Mouse (Mus musculus): ENCODE results near the gene Ttc21a.

- peak; percentile 33; the same call in 1 of the 2 replicates for TF ChIP-seq POLR2A (IDR thresholded peaks at IDR 0.05; ENCODE audit: low read depth, low read length)
- TF ChIP-seq UBTF (IDR thresholded peaks at IDR 0.05; ENCODE audit: low read depth, low read length): no peak
- no peak for TF ChIP-seq CTCF (conservative IDR thresholded peaks at IDR 0.05 in 1 of 2, IDR thresholded peaks at IDR 0.05 in 1 of 2; ENCODE audit: low read depth in 2 of 2, low read length in 2 of 2)
- no peak for TF ChIP-seq ZKSCAN1 (IDR thresholded peaks at IDR 0.05; ENCODE audit: borderline replicate concordance, low read depth, low read length)
- TF ChIP-seq MAFK (IDR thresholded peaks at IDR 0.05; ENCODE audit: insufficient replicate concordance, low read length): no peak
- TF ChIP-seq JUND (conservative IDR thresholded peaks at IDR 0.05; ENCODE audit: low read depth, low read length): no peak
- peak; percentile 53; the same call in 1 of the 2 replicates for TF ChIP-seq TCF12 (IDR thresholded peaks at IDR 0.05; ENCODE audit: low read depth, low read length)
- 0 out of 2 replicates have a peak, but pooled peaks have one; percentile 1 for TF ChIP-seq MXI1 (IDR thresholded peaks at IDR 0.05; ENCODE audit: low read depth, low read length)
- 0 out of 2 replicates have a peak, but pooled peaks have one; percentile 37 for TF ChIP-seq ZMIZ1 (IDR thresholded peaks at IDR 0.05; ENCODE audit: low read depth, low read length)
These were observed 64.7 kb downstream of the Ttc21a start for GRCm38 (mm10) chr9:120001945-120002725.
